Mouse (Mus musculus) kidney, postnatal 10 days (tissue): ENCODE measurements around the gene Ttc24.

Experiments
- DNase-seq: peaks from one replicate; pipeline ENCODE4 v3.0.0; 2021; ENCODE audit warnings: mixed read lengths

The Ttc24 gene

GRCm38 (mm10) chr3:88078204-88078603 is at the start of gene Ttc24:
Ttc24 (minus strand) TSS chr3:88078304.
- no peak for DNase-seq

DNA sequence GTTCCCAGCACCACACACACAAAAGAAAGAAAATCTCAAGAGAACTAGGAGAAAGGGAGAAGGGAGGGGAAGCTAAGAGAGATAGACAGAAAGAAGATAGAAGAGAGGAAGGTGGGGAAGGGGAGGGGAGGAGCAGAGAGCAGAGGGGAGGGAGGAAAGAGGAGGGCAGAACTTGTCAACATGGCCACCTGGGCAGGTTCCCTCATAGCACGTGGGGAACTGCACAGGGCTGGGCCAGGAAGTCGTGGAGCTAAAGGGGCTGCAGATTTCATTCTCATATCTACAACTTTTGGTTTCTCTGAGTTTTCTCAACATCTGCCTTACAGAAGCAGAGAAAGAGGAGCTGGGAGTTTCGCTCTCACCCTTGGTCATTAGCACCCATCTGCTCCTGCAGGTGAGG is 49.5 kb upstream of the Ttc24 start:
- no peak for DNase-seq

DNA sequence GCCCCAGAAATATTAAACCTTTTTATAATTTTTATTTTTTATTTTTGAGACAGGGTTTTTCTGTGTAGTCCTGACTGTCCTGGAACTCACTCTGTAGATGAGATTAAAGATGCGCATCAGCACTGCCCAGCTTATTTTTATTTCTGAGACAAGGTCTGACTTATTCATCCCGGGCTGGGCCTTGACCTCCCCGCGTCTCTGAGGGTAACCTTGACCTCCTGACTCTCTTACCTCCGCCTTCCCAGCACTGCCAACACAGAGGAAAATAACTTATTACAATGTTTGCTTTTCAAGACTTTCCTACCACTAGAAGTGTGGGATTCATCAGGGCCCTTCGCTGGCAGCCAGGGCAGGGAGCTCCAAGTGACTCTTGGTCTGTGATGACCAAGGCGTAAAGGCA is 48.1 kb upstream of the Ttc24 start:
- no peak for DNase-seq

- DNase-seq, result no peak
Measured at GRCm38 (mm10) chr3:88125195-88125594, 47.1 kb upstream of the Ttc24 start.

- DNase-seq, result no peak
Measured at GRCm38 (mm10) chr3:88121164-88122131, 43.3 kb upstream of the Ttc24 start.

DNA sequence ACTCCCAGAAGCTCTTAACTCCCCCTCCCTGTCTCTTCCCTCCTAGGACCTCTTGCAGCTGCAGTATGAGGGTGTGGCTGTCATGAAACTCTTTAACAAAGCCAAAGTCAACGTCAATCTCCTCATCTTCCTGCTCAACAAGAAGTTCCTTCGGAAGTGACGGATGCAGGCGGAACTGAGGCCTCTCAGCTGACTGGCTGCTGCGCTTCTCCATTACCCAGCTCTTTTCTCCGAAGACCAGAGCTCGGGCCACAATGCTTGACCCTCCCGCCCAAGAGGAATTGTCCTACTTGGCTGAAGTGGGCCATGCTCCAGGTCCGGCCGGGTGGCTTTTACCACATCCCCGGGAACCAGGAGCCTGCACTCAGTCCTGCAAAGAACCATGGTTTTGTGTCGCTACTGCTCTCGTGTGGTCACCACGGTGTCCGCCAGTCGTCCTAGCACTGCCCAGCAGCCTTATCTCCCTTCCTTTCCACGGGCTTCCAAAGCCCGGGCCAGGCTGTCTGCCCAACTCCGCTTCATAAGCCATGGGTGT is 42.1 kb upstream of the Ttc24 start:
- DNase-seq, result no peak

GRCm38 (mm10) chr3:88114396-88114795 is 36.3 kb upstream of the Ttc24 start:
- DNase-seq, result no peak

GRCm38 (mm10) chr3:88109126-88109525 is 31.0 kb upstream of the Ttc24 start:
- DNase-seq, result no peak

- DNase-seq, result no peak
Measured at GRCm38 (mm10) chr3:88106126-88106525, 28.0 kb upstream of the Ttc24 start.

DNA sequence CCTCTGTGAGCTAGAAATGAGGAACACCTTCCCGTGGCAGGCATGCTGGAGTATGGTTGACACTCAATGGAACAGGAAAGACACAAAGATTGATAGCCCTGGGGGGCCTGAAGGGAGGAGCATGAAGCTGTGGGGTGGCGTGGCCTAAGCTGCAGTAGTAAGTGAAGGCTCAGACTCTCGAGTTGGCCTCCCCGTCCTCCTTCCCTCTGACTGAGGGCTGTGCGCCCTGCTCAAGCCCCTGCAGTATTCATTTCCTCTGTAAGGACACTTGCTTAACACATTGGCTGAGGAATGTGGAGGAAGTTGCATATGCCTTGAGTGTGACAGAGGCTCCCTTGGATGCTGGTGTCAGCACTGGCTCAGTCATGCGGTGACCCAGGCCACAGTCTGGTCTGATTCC is 24.5 kb upstream of the Ttc24 start:
- DNase-seq, result peak; percentile 51

DNA sequence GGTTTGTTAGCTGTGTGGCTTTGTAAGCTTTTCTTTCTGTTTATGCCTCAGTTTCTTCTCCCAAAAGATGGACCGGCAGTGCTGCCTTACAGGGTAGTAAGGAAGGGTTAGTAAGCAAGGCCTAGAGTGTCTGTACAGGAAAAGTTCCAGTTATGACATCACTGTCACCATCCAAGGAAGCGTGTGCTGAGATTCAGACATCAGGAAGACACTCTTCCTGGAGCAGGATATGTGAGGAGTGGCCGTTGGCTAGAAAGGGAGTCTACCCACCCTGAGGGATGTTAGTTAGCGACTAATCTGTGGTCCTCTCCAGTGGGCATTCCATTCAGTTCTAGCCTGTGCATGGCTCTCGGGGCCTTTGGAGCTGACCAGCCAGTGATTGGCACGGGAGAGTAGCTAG is 24.1 kb upstream of the Ttc24 start:
- DNase-seq, result peak; percentile 14

GRCm38 (mm10) chr3:88101736-88102135 is 23.6 kb upstream of the Ttc24 start:
- DNase-seq, result no peak

- DNase-seq, result peak; percentile 53
Measured at GRCm38 (mm10) chr3:88100251-88100650, 22.1 kb upstream of the Ttc24 start.

- DNase-seq, result no peak
Measured at GRCm38 (mm10) chr3:88097666-88098065, 19.6 kb upstream of the Ttc24 start.

DNA sequence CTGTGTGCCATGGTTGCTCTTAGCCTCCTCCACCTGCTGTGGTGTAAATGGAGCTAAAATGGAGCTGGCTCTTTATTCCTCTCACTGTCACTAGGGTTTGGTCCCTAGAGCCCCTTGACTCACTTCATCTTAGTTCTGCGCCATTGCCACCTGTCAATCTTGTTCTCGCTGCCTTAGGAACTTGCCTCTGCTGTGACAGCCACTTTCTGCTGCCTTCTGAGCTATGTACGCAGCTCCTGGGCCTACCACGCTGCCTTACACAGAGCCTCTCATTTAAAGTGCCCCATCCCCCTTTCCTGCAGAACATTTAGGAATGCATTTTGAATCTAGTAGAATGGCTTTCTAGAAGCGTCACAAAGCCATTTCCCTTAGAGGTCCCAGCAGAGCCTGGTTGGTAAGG is 16.0 kb upstream of the Ttc24 start:
- DNase-seq, result no peak

DNA sequence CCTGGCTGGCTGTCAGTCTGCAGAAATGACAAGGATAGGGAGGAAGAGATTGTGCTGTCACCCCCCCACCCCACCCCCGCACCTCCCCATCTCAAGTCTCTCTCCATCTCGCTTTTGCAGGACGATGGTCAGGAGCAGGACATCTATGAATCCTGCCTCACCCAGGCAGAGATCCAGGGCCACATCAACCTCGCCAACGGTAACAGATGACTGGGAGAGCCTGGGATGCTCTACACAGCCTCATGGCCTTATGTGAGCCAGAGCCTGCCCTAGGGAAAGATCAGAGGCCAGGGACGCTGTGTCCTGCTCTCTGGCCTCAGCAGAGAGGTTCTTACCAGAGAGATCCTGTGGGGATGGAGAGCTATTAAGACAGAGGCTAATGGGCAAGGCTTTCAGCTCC is 12.5 kb upstream of the Ttc24 start:
- no peak for DNase-seq

DNA sequence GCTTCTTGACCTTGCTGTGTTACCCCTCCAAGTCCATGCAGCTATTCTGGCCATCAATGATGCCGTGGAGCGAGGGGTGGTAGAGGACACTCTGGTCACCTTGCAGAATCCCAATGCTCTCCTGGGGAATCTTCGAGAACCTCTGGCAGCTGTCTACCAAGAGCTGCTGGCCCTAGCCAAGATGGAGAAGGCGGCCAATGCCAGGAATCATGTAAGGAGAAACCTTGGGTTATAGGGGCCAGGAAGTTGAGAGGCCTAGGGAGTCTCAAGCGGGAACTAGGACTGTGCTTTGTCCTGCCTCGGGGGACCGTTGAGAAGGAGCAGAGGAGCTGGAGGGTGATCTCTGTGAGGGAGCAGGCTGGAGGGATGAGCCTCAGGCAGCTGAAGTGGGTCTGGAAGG is 12.0 kb upstream of the Ttc24 start:
- DNase-seq, result no peak

DNA sequence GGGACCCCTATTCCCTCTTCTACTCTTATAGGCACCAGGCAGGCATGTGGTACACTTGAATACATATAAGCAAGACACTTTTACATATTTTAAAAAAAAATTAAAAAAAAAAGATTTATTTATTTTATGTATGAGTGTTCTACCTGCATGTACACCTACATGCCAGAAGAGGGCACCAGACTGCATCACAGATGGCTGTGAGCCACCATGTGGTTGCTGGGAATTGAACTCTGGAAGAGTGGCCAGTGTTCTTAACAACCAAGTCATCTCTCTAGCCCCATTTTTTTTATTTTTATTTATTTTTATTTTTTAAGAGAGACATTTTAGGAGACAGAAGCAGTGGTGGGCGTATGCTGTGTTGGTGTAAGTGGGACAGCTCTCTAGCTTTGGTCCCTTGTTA is 9.6 kb upstream of the Ttc24 start:
- peak; percentile 42 for DNase-seq

DNA sequence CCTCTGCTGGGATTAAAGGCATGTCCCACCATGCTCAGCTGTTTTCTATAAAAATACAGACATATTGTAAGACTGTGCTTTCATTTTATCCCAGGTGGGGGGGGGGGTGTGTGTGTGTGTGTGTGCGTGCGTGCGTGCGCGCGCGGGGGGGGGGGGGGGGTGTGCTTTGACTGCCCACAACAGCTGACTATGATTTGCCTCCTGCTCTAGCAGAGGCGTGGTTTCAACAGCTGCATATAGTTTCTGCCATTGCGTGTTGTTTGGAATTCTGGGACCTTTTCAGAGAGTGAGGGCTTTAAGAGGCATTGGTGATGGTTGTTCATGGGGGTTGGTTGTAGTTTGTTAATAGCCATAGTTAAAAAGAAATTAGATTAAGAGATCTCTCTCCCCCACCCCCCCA is 7.4 kb upstream of the Ttc24 start:
- DNase-seq, result no peak

DNA sequence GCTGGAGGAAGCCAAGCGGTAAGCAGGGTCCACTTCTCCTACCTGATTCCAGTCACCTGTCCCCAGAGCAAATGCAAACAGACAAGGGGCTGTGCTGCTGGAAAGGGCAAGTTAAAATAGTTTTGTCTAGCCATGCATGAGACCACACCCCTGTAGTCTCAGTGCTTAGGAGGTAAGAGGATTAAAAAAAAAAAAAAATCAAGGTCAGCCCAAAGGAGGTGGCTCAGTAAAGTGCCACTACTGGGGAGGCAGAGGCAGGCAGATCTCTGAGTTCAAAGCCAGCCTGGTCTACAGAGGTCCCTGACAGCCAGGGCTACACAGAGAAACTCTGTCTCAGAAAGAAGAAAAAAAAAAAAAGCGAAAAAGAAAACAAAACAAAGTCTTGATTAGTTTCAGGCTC is 5.9 kb upstream of the Ttc24 start:
- no peak for DNase-seq

GRCm38 (mm10) chr3:88082663-88083062 is 4.6 kb upstream of the Ttc24 start:
- no peak for DNase-seq

DNA sequence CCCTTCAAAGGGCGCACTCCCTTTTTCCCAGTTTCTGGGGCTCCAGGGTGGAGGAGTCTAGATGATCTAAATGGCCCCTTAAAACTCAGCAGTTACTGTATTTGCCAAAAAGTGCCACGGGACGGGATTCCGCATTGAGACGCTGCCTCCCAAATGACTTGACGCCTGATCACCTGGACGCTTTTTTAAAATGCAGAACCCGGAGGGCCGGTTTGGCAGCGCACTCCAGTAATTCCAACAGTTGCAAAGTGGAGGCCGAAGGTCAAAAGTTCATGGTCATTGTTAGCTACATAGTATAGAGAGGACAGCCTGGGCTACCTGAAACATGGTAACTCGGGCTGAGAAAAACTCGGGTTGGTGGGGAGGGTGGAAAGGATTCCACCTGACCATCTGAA is 4.1 kb upstream of the Ttc24 start:
- peak; percentile 19 for DNase-seq

DNA sequence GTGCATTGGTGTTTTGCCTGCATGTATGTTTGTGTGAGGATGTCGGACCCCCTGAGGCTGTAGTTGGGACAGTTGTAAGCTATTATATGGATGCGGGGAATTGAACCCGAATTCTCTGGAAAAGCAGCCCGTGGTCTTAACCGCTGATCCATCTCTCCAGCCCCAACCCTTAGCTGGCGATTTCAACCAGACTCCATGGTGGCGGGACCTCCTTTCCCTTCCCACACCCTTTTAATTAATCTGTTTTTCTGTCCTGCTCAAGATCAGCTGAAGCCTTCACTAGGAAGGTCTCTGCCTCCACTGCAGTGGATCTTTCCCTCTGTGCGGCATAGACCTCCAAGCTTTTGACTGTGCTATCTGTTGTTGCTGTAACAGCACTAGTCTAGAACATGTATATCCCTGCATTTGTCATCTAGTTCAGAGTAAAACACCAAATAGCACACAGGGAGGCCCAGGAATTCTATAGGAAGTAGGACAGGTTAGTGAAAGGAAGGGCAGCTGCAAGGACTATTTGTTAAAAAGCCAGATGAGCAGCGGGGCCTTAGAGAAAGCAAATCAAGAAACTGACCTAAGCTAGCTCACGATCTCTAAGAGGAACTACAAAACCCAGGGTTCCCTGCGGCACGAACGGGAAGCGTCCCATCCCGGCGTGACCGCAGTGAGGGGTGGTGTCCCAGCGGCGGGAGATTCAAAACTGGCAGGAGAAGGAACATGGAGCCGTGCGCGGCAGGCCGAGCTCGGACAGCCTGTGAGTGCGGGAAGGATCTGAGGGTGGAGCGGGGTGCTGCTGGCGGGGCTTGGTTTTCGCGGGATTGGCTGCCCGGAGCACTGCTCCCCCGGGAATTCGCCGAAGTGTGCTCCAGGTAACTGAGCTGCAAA is 3.5 kb upstream of the Ttc24 start, which contains the start of gene Iqgap3:
TSS of gene Iqgap3 (plus strand) at position 627 of the 879 bp plus-strand sequence.
- DNase-seq, result peak; percentile 95
